Mouse (Mus musculus) urinary bladder, adult 18-20 months (tissue): ENCODE measurements around the gene Ptprk.

Experiments used
- DNase-seq, 2 experiments: peaks; one replicate each; pipeline ENCODE4 v3.0.0; 2022; ENCODE audit warnings: low spot score in 2 of 2, mixed read lengths in 2 of 2

The Ptprk gene

DNA sequence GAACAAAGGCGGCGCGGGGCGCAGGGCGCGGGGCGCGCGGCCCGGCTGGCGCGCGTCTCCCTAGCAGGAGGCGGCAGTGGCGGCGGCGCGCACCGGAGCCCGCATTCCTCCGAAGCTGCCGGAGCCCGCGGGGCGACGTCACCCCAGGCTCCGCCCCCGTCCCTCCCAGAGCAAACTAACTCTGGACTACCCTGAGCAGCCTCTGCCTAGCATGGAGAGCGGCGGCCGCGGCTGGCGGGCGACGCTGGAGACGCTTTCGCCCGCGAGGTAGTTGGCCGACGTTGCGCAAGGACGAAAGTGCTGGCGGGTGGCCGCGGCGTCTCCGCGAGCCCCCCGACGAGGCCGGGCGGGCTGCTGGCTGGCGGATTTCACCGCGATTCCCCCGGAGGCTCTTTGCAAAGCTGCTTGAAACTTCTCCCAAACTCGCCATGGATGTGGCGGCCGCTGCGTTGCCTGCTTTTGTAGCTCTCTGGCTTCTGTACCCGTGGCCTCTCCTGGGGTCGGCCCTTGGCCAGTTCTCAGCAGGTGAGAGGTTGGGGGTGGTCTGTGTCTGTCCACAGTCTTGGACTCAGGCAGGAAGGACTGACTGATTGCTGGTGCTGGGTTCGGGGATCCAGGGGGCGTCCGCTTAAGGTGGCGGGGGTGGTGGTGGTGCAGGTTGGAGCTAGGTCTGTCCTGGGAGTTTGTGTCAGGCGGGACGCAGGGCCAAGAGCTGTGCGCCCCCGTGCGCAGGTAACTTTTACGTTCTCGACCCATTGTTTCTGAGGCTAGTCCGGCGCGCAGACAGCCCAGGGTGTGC is at the start of gene Ptprk:
Gene Ptprk, plus strand, starts transcription at position 168 of the 799 bp plus-strand sequence.
- peak; percentile 86 to 90 for DNase-seq

DNA sequence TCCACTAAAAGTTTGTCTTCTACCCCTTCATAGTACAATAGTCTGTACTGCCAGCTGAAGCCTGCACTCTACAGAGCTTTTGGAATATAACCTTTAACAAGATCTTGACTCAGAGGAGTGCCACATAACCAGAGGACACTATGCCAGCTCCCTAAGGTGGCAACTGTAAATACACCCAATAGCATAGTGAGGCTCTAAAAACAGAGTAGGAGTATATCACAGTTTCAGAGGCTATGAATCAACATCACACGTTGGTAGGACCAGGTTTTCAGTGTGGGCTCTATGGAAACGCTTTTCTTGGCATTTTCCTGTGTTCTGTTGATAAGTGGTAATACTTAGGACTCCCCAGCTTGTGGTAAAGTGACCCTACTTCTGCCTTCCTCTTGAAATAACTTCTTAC is 46.8 kb upstream of the Ptprk start:
- no peak for DNase-seq

DNA sequence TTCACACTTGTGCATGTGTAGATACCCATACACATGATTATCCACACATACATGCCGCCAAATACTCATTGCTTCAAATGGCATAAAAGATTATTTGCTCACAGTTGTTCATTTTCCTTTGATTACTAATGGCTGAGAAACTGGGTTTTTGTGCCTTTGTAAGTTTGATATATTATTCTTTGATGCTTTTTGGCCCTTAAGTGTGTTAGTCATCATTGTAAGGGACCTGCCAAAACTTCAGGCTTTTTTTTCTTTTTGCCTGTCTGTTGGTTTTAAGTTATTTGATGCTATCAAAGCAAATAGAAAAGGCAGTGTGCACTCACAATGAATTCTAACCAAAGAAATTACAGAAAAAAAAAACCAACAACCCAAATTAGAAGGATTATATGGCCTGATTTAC is 38.2 kb upstream of the Ptprk start:
- no peak for DNase-seq

DNA sequence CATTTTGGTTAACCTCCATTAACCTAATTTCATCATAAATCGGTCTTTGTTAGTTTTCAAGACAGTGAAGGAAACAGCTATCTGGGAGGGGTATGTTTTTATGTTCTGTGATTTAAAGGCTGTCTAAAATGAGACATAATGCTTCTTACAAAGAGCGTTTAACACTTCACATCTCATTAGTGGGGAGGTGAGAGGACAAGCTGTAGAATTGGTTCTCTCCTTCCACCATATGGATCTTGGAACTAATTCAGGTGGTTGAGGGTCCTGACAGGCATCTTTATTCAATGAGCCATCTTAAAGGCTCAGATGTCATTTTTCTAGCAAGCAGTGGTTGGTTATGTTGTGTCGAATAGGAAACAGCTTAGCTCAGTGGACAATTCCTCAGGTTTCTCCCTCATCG is 19.9 kb upstream of the Ptprk start:
- DNase-seq = no peak

DNA sequence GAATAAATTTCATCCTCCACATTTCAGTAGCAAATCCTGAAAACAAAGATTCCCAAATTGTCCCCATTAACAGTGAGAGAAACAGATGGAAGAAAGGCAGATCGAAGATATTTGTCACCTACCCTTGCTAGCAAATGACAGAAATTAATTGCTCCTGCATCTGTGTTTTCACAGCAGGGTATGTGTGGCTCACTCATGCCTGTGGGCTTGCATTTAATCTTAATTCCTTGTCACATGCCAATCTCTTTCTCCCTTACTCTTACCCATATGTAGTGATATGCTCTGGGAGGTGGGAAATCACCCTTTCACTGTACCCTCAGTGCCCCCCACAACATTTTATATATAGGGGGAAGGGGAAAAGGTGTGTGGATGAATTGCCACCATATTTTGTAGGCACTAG is 15.4 kb upstream of the Ptprk start:
- DNase-seq = no peak

DNA sequence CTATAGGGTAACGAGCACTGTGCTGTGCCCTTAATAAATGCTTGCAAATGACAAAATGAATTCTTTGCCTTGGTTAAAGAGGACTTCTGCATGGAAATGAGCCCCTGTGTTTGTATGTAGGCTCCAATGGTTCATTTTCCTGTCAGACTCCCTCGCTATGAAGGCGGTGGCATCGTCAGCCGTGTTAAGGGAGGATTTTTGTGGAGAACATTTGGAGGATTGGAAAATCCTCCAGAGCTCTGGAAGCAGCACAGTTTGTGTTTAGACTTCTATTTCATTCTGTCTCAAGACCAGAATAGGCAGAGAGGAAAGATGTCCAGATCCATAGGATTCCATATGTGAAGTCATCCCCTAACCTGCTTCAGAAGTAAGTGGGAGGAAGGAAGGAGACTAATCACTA is 6.6 kb upstream of the Ptprk start:
- DNase-seq = no peak

DNA sequence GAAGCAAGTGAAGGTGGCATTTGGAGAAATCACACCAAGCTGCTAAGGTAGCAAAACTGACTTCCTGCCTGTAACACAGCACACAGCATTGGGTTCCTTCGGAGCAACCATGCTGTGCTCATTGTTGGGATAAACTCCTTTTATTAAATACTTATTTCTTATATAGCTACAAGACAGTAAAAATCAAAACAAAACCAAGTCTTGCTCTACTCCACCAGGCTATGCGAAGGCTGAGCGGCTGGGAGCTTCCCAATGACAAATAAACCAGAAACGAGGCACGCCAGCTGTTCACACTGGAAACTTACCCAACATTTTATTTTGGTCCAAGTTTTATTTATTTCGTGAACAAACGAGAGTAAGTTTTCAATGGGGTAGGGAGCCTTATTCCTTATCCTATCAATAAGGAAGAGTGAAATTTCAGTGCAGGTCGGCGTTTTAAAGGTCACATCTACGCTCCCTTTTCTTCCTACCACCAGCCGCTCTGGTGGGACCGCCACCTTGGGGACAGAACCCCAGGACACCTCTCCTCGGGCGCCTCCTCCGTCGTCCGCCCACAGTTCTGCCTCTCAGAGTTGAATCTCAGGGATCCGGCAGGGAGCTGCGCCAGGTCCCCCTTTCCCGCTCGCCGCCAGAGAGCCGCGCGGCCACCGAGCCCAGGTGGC is 498 bp upstream of the Ptprk start:
- peak in 1 of 2 experiments; percentile 17 for DNase-seq

DNA sequence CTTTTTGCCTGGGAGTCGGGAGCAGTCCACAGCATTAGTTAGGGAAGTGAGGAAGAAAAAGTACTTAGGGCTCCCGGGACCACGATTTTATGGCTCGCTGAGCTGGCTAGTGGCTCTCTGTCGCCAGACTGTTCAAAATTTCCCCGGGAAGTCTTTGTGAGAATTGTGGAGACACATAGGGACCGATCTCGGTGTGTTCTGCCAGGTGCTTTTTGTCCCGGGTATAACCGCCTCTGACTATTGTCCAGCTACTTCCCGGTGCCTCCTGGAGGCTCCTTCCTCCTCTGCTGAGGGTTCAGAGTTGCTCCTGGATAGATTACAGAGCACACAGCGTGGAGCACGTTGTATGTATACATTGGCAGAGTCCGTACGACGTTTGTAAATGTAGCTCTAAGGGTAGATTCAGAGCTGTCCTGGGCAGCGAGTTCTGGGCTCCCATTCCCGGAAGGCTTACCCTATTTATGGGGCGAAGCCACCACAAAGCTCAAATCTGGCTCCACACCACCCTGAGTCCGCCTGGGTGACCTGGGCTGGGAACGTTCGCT is 943 bp downstream of the Ptprk start:
- peak; percentile 4 to 52 for DNase-seq

DNA sequence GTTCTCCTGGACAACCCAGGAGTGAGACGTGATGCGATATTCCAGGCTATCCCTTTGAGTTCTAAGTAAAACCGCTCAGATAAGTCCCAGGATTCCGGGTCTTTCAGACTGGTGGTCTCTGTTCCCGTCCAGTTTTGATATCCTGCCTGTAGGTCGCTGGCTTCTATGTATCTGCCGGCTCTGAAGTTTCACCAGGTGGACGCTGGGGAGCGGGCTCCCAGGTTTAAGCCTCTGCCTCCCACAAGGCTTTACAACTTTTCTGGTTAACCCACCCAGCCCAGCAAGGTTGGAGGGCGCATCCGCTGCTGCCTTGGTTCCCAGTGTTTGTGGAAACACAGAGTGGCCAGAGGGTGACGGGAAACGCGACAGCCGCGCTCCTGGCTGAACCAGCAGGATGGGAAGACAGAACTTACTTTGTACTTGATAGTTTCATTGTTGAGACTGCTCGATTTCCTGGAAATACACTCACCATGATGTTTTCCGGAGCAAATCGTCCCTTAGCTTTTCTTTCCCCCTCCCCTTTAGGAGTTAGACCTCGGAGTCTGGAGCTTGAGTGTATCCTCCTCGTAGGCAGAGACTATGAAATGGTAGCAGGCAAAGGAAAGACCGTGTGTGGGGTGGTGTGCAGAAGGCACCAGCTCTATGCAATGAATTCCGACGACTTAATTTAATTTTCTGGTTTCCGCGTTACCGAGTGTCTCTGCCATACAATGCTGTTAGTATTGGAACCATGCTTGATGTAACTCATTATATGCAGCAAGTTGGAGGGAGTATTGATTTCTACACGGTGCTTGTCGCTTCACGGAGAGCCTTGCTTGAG is 1.6 kb downstream of the Ptprk start:
- DNase-seq = peak; percentile 18 to 44

DNA sequence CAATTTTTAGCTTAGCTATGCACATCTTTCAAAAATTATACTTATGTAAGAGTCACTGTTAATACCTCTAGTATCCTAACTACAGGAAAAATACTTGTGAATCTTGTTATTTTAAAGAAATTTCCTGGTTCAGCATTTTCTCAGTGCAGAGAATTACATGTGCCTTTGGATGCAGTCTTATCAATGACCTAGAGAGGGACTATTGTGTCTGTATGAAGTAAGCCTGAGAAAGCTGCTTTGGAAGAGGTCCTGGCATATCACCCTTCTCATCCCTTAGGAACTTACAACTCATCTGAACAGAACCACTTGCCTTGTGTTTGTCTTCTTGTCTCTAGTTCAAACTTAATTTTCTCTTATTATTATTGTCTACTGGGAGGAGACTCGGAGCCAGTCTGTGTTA is 3.6 kb downstream of the Ptprk start:
- no peak for DNase-seq

DNA sequence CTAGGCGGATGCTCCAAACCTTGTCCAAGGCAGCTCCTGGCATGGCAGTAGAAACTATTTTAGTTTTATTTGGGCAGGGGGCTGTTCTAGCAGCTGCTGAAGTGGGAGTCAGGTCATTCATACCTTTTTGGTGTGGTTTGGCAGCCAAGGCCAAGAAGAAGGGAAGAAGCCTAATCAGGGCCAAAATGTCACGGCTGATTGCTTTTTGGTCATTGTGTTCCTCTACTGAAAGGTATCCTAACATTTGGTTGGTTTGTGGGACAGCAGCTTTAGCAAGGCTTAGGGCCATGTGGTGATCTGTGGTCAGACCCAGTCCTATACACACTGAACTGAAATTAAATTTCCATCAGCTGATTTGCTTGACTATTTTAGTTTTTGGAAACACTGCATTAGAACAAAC is 6.6 kb downstream of the Ptprk start:
- DNase-seq = no peak

DNA sequence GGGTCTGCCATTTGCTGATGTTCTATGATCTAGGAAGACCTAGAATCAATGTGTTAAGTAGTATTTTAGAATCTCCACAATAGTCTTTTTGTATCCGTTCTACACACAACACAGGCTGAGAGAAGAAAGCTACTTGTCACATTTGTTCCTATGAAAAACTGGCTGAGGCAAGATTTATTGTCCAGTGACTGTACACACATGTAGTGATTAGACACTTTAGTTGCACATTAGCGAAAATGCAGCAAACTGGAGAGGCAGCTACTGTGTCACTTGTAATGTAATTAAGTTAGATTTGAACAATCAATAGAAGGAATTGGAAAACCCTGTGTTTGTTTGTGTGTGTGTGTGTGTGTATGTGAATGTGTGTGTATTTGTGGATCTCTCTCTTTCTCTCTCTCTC is 8.6 kb downstream of the Ptprk start:
- DNase-seq = no peak

DNA sequence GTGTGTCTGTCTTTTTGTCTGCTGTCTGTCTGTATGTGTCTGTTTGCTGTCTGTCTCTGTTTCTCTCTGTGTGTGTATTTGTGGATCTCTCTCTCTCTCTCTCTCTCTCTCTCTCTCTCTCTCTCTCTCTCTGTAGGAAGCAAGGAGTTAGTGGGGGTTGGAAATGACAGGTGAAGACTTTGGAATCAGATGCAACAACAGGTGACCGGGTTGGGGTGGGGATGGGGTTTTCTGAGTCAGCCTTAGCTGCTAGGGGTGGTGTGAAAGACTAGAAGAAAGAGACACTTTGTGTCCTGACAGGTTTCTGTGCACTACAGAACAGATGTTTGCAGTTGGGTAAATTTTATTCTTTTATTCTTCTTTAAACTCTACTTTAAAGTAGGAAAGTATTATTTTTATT is 9.0 kb downstream of the Ptprk start:
- DNase-seq = no peak

DNA sequence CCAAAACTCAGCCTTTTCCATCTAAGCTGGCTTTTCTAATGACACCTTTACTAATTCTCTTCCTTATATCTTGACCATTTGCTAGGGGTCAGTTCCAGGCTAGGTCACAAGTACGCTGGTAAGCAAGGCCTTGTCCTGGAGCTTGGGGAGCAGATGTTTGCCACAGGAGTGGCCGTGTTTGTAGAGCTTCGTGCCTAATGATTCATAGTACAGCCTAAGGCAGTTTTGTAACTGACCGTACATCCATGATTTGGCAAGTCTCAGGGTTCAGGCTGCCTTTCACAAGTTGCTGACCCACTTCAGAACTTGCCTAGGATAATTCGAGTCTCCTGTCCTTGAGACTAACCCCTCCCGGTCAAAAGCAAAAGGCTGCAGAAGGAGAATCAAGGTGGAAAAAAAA is 12.7 kb downstream of the Ptprk start:
- peak in 1 of 2 experiments; percentile 15 for DNase-seq

DNA sequence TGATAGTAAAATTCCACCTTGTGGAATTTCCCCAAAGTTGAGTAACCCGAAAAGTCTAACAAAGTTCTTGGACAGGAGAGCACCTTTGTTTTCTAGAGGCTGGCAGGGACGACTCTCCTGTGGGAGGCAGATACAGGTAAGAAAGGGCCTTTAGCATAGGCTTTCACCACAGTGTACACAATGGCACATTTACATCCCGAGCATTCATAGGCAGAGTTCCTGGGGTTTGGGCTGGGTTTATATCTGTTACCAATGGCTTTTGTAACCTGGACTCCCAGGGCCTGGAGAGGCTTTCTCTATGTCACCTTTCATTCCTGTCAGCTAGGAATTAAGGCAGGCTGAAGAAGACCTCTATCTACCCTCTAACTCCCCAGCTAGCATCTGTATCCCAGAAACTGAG is 13.1 kb downstream of the Ptprk start:
- DNase-seq = no peak

DNA sequence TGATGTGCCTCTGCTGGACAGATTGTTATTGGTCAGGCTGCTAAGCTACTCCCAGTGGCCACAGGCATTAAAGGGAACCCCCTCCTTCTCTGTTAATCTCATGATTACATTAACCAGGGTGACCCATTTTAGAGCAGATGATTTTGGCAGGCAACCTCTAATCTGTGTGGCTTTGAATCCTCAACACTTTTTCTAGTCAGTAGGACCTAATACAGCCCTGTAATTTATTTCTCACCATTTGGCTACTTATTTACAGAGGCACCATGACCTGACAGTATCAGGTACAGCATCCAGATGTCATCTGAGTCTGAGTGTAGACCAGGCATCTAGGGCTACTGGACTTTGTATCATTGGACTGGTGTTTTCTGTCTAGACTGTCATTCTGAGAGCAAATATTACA is 21.4 kb downstream of the Ptprk start:
- DNase-seq = no peak

DNA sequence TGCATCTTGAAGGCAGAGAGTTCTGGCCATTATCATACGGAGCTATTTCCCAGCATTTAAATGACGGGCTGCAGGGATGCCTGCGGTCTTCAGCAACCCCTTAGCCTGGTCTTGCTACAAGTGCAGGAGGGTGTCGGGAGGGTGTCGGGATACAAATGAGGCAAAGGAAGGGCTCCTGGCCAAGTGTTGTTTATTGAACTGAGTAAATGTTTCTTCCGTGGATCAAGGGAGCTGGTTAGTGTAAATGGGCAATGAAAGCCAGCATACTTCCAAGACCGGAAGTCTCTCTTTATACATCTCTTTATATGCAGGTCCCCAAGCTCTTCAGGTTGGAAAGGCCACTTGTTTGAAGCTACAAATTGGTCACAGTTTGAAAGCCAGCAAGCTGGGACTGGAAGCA is 23.0 kb downstream of the Ptprk start:
- no peak for DNase-seq

DNA sequence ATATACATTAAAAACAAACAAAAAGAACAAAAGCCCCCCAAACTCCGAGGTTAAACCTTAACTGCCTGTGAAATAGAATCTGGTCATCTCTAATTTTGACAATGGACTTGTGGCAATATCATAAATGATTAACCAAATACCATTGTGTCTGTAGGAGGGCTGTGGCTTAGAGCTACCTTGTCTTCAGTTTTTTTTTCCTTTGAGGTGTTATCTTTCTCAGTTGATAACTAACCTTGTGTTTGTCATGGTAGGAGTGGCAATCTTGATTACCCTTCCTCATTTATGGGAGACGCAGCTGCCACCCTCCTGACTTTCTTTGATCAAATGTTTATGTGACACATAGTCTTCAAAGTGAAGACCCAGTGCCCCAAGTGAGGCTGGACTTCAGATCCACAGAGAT is 24.3 kb downstream of the Ptprk start:
- no peak for DNase-seq

DNA sequence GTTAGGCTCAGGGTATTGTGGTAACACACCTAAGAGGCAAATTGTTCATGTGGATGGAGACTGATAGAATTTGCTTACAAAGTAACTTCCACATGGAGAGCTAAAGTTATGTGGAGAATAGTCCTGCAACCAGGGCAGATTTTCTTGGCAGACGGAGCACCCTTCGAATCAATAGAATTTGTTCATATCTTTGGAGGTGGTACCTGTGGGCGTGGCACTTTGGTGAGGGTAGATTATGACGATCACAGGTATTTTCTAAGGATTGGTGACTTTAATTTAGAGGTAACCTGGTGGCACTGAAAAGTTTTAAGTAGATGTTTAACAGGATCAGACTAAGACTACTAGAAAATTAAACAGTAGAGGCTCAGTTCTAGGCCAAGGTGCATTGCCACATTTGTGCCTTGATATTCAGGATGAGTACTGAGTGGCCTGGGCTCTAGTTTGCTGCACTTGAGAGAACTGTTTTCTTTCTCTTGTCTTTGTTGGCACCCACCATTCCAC is 28.8 kb downstream of the Ptprk start:
- no peak for DNase-seq

DNA sequence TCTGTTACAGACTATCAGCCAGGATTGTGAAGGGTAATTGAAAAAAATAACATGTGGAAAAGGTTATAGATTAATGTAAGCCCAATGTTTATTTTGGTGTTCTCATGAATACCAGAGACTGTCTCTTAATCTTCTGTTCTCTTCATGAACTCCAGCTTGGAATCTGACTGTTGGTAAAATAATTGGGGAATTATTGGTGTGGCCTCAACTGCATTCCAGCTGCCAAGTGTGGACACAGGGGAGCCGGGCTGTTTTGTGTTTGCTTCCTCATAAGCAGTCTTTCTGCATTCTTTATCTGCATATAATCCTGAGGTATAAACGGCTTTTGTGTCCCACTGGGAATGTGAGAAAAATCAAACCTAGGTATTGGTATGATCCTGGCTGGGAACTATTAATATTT is 29.3 kb downstream of the Ptprk start:
- no peak for DNase-seq

DNA sequence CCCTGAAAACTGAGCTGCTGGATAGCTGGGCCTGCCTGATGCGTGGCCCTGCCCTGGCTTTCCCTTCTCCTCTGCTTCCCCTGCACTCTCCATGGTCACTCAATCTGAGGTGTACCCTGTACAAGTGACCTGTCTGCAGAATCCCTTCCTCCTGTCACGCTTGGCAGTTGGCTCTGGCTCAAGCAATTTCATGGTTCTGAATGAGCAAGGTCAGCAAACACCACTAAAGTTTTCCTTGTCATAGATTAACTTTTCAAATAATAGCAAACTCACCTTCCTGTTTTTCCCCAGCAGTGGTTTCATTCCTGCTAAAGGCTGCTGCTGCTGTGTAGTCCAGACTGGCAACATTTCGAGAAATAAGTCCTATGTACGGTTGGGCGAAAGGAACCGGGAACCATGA is 30.6 kb downstream of the Ptprk start:
- DNase-seq = no peak
